In the genomic region with DNA sequence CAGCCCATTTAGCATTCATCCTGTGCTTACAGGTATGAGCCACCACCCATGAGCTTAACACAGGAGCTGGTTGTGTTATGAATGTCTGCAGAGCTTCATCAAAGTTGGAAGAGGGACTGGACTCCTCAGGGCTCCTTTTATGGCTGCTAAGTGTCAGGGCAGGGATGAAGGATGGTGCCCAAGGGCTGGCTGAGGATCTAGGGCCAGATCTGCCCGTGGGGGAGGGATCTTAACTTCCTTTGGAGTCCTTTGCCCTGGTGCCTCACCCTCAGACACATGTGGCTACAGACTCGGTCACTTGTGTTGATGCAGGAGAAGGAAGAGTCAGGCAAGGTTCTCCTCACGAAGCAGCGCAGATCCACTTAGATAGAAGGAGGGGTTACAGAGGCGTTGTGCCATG, we compare ENCODE assay signal across 9 mouse cellular contexts. TPM values are rescaled to one million over a fixed set of nuclear protein-coding genes. Genes with fewer than 3 reads are reported as not detected.
DNase-seq lines count a peak whose midpoint lies in the region; ATAC-seq and TF ChIP-seq lines count a peak whose summit lies in the region.
"Had no signal": no experiment of that assay in that cellular context is flagged by ENCODE, and none has a peak within 500 bp of the region (broad histone marks: within the 10 kb centered on the region; RNA-seq: fewer than 3 reads in every experiment).

No protein-coding gene starts in this region.

- TF ChIP-seq EP300 in heart, adult 2 months (IDR thresholded peaks at IDR 0.05; ENCODE audit: insufficient read depth, low read depth, low read length): no peak

- peak overlapping the region; percentile 15; the same call in 1 of the 2 replicates for H3K9ac ChIP-seq in heart, adult 2 months (ENCODE audit: low read depth, low read length)
- no peak overlapping the region; the same call in 1 of the 2 replicates for H3K9ac ChIP-seq in embryonic facial prominence, embryonic 12.5 days
- H3K9ac ChIP-seq in limb, embryonic 15.5 days: no peak overlapping the region

- no peaks in the 10 kb centered on the region for H3K36me3 ChIP-seq in heart, adult 2 months (ENCODE audit: control insufficient read depth, insufficient read depth, low read length)
- H3K36me3 ChIP-seq in embryonic facial prominence, embryonic 12.5 days: no peaks in the 10 kb centered on the region
- no peaks in the 10 kb centered on the region; the same call in 1 of the 2 replicates for H3K36me3 ChIP-seq in limb, embryonic 15.5 days

- H3K9me3 ChIP-seq in embryonic facial prominence, embryonic 12.5 days: no peaks in the 10 kb centered on the region
- no peaks in the 10 kb centered on the region for H3K9me3 ChIP-seq in limb, embryonic 15.5 days

- no peaks in the 10 kb centered on the region for H3K27me3 ChIP-seq in heart, adult 2 months (ENCODE audit: control insufficient read depth, insufficient read depth, low read length)
- H3K27me3 ChIP-seq in embryonic facial prominence, embryonic 12.5 days: no peaks in the 10 kb centered on the region
- H3K27me3 ChIP-seq in limb, embryonic 15.5 days: no peaks in the 10 kb centered on the region

- no peak overlapping the region for H3K4me3 ChIP-seq in heart, adult 2 months
- H3K4me3 ChIP-seq in embryonic facial prominence, embryonic 12.5 days: no peak overlapping the region
- no peak overlapping the region for H3K4me3 ChIP-seq in limb, embryonic 15.5 days

- DNase-seq in heart, adult 2 months: peak in 1 of 2 experiments; percentile 23
- DNase-seq in heart, postnatal 14 days: no peak
- peak; percentile 54 for DNase-seq in 416B (ENCODE audit: low read depth)
- no peak for DNase-seq in spleen, postnatal 36 days (ENCODE audit: low spot score in 2 of 2)
- no peak for DNase-seq in ovary, postnatal 14 days (ENCODE audit: low spot score)
- DNase-seq: lung, postnatal 10 days had no signal

- ATAC-seq in embryonic facial prominence, embryonic 12.5 days (ENCODE audit: insufficient number of reproducible peaks, insufficient read depth, low FRiP score, low TSS enrichment): no peak
- ATAC-seq in limb, embryonic 15.5 days (ENCODE audit: insufficient number of reproducible peaks, low FRiP score, low TSS enrichment, low read depth): no peak
- no peak for ATAC-seq in monocyte, adult 5-6 weeks (replicated peaks; ENCODE audit: insufficient number of reproducible peaks, low FRiP score, low TSS enrichment, poor library complexity, severe bottlenecking)

- no peak for TF ChIP-seq POLR2A in heart, adult 2 months (IDR thresholded peaks at IDR 0.05; ENCODE audit: insufficient read depth, low read depth, low read length)

- intact Hi-C loops in heart, adult 2 months (cut with DNase I): loop anchor here (2.0 kb wide), 2 partner anchors 28 to 42 kb away; no protein-coding TSS in a partner anchor
- intact Hi-C loops in heart, postnatal 14 days (cut with DNase I): loop anchor here (5.0 kb wide), 1 partner anchor 63 kb away; a partner anchor contains a TSS

- no peak for TF ChIP-seq CTCF in heart, adult 2 months (IDR thresholded peaks at IDR 0.05)

- H3K27ac ChIP-seq in heart, adult 2 months: peak overlapping the region; percentile 99
- H3K27ac ChIP-seq in embryonic facial prominence, embryonic 12.5 days: peak overlapping the region; percentile 79; the same call in 1 of the 2 replicates
- 0 out of 2 replicates have a peak overlapping the region, but pooled peaks have one; percentile 71 for H3K27ac ChIP-seq in limb, embryonic 15.5 days

- 61% methylated on average over 5 of the region's 5 CpGs for WGBS in heart, adult 2 months
- WGBS in embryonic facial prominence, embryonic 12.5 days: 52% methylated on average over 5 of the region's 5 CpGs
- 43% methylated on average over 5 of the region's 5 CpGs for WGBS in limb, embryonic 15.5 days

- H3K4me2 ChIP-seq in embryonic facial prominence, embryonic 12.5 days (replicated peaks): peak overlapping the region; percentile 68
- H3K4me2 ChIP-seq in limb, embryonic 15.5 days: no peak overlapping the region

- H3K4me1 ChIP-seq in heart, adult 2 months (ENCODE audit: control insufficient read depth, insufficient read depth, low read length): peaks cover 48% of the 10 kb centered on the region
- peaks cover 64% of the 10 kb centered on the region for H3K4me1 ChIP-seq in embryonic facial prominence, embryonic 12.5 days
- H3K4me1 ChIP-seq in limb, embryonic 15.5 days: peaks cover 75% of the 10 kb centered on the region

- no peaks in the 10 kb centered on the region for H3K79me2 ChIP-seq in heart, adult 2 months (replicated peaks; ENCODE audit: control insufficient read depth, insufficient read depth, low read length)

RNA-seq across cellular contexts. Expression of a gene that starts 43.9 kb away (rescaled TPM):
- 100 to 1,000 TPM; 303 to 314 TPM for total RNA-seq in heart, adult 2 months (2021)
- polyA plus RNA-seq in heart, adult 2 months (2012; rRNA removed): 121 and 142 TPM in 2 replicates
- 100 to 1,000 TPM; 226 to 277 TPM for total RNA-seq in heart, postnatal 14 days (2021)
- polyA plus RNA-seq in embryonic facial prominence, embryonic 12.5 days (2016; fragmentation: Nextera tagmentation; extraction: Ambion mirVana): 63.2 and 65.3 TPM in 2 replicates
- polyA plus RNA-seq in limb, embryonic 15.5 days (2015; fragmentation: Nextera tagmentation; extraction: Ambion mirVana): 52.4 and 53.0 TPM in 2 replicates
- total RNA-seq in monocyte, adult 5-6 weeks (2017): 64.6 to 115 TPM (median 69.1 TPM) in 3 replicates
